In genomic region chr7:90200251-90200650, GRCm38 (mm10) we compare ENCODE assay signal across 12 mouse cellular contexts.
DNase-seq lines count a peak whose midpoint lies in the region; ATAC-seq and TF ChIP-seq lines count a peak whose summit lies in the region.
"Had no signal": no experiment of that assay in that cellular context is flagged by ENCODE, and none has a peak within 500 bp of the region (broad histone marks: within the 10 kb centered on the region; RNA-seq: fewer than 3 reads in every experiment).

No protein-coding gene starts in this region.

- ATAC-seq in intestine, postnatal 0 days = no peak
- no peak for ATAC-seq in intestine, embryonic 16.5 days
- no peak for ATAC-seq in frontal cortex, adult (ENCODE audit: low TSS enrichment)

- no peak overlapping the region for H3K27ac ChIP-seq in intestine, postnatal 0 days (ENCODE audit: low read depth, low read length)
- H3K27ac ChIP-seq in intestine, embryonic 16.5 days (ENCODE audit: low read length) = no peak overlapping the region
- H3K27ac ChIP-seq: macrophage had no signal

- H3K4me2 ChIP-seq in intestine, postnatal 0 days (replicated peaks; ENCODE audit: low read depth) = no peak overlapping the region
- no peak overlapping the region for H3K4me2 ChIP-seq in intestine, embryonic 16.5 days (ENCODE audit: low read depth, low read length)

- H3K9me3 ChIP-seq in intestine, postnatal 0 days (ENCODE audit: control insufficient read depth) = no peaks in the 10 kb centered on the region
- no peaks in the 10 kb centered on the region for H3K9me3 ChIP-seq in intestine, embryonic 16.5 days (ENCODE audit: control insufficient read depth, low read length)

- no peaks in the 10 kb centered on the region for H3K79me2 ChIP-seq in C2C12 (ENCODE audit: control insufficient read depth, insufficient read depth)

- H3K4me1 ChIP-seq in intestine, postnatal 0 days (replicated peaks; ENCODE audit: control insufficient read depth, insufficient read depth, low read length) = no peaks in the 10 kb centered on the region
- no peaks in the 10 kb centered on the region for H3K4me1 ChIP-seq in intestine, embryonic 16.5 days (ENCODE audit: control insufficient read depth, insufficient read depth, low read length)

- H3K4me3 ChIP-seq in intestine, postnatal 0 days (ENCODE audit: low read depth, low read length) = no peak overlapping the region
- no peak overlapping the region for H3K4me3 ChIP-seq in intestine, embryonic 16.5 days (ENCODE audit: low read length)
- no peak overlapping the region for H3K4me3 ChIP-seq in C2C12 (ENCODE audit: insufficient read depth, poor library complexity, severe bottlenecking)

- no peak overlapping the region for H3K9ac ChIP-seq in intestine, postnatal 0 days (ENCODE audit: low read depth, low read length)
- H3K9ac ChIP-seq in intestine, embryonic 16.5 days (ENCODE audit: low read depth, low read length) = no peak overlapping the region

- peak; percentile 30 for TF ChIP-seq CTCF in intestine, postnatal 0 days (IDR thresholded peaks at IDR 0.05; ENCODE audit: low read depth)
- TF ChIP-seq CTCF in C2C12 (IDR thresholded peaks at IDR 0.05; ENCODE audit: control insufficient read depth, insufficient read depth, insufficient read length) = no peak

- H3K27me3 ChIP-seq in intestine, postnatal 0 days (replicated peaks; ENCODE audit: control insufficient read depth, insufficient read depth, low read length) = no peaks in the 10 kb centered on the region
- no peaks in the 10 kb centered on the region for H3K27me3 ChIP-seq in intestine, embryonic 16.5 days (replicated peaks; ENCODE audit: control insufficient read depth, insufficient read depth, low read length)
- H3K27me3 ChIP-seq in C2C12 (ENCODE audit: control insufficient read depth, insufficient read depth, insufficient read length) = no peaks in the 10 kb centered on the region

- peaks cover 45% of the 10 kb centered on the region for H3K36me3 ChIP-seq in intestine, postnatal 0 days (ENCODE audit: control insufficient read depth, insufficient read depth)
- H3K36me3 ChIP-seq in intestine, embryonic 16.5 days (ENCODE audit: control insufficient read depth, insufficient read depth, low read length) = peaks cover 5% of the 10 kb centered on the region; the same call in 1 of the 2 replicates
- H3K36me3 ChIP-seq in C2C12 (ENCODE audit: control insufficient read depth, insufficient read depth) = peaks cover 22% of the 10 kb centered on the region

- 77% methylated on average over 5 of the region's 5 CpGs for WGBS in intestine, postnatal 0 days
- 92% methylated on average over 5 of the region's 5 CpGs for WGBS in intestine, embryonic 16.5 days
- 55% methylated on average over 5 of the region's 5 CpGs for WGBS in large intestine, adult 2 months

- H3ac ChIP-seq in C2C12 (ENCODE audit: control insufficient read depth, insufficient read length, low read depth) = no peak overlapping the region

- H3K79me3 ChIP-seq in C2C12 (ENCODE audit: low read depth) = peaks cover 5% of the 10 kb centered on the region

- peak; percentile 73 for DNase-seq in 3T3-L1 (ENCODE audit: low read depth, low spot score)
- DNase-seq in large intestine, adult 2 months (ENCODE audit: low read depth, low spot score) = peak; percentile 4
- DNase-seq in testis, postnatal 14 days (ENCODE audit: low spot score) = no peak
- DNase-seq: cerebellum, adult 8-10 months; embryo, embryonic 11 days; midbrain, embryonic 14.5 days; right cerebral cortex, postnatal 4 days had no signal

TF ChIP-seq in C2C12, 6 proteins besides CTCF, POLR2A, EP300 and RAD21:
- TF ChIP-seq MYOD1 (IDR thresholded peaks at IDR 0.05; ENCODE audit: control insufficient read depth, insufficient read length, low read depth) (no peak), CEBPB (IDR thresholded peaks at IDR 0.05; ENCODE audit: low read depth) (peak; percentile 89)
